Mouse (Mus musculus): ENCODE data around the gene Trem2. TPM values are rescaled to one million over a fixed set of nuclear protein-coding genes. Genes with fewer than 3 reads are reported as not detected.

Trem2 gene
- total and polyA plus RNA-seq, 2 experiments = 0.34 to 0.74 TPM

- Histone ChIP-seq H3K27me3 (ENCODE audit: control insufficient read depth, insufficient read depth, low read length) (no peaks in the 10 kb centered on the region), H3K36me3 (ENCODE audit: control insufficient read depth, insufficient read depth, low read length) (no peaks in the 10 kb centered on the region), H3K79me2 (ENCODE audit: control insufficient read depth, insufficient read depth, low read length) (no peaks in the 10 kb centered on the region), H3K4me1 (ENCODE audit: control insufficient read depth, insufficient read depth, low read length) (no peaks in the 10 kb centered on the region), H3K9ac (ENCODE audit: low read depth, low read length) (no peak overlapping the region), H3K27ac (replicated peaks; ENCODE audit: insufficient read depth, low read depth, low read length) (no peak overlapping the region), H3K4me3 (ENCODE audit: insufficient read depth, low read depth, low read length) (no peak overlapping the region)
- WGBS = 71% methylated on average over 3 of the region's 3 CpGs
- DNase-seq (ENCODE audit: extremely low read depth, low read depth, low spot score) = no peak
- no peak for TF ChIP-seq CTCF (IDR thresholded peaks at IDR 0.05; ENCODE audit: low read depth, low read length)
- no peak for TF ChIP-seq POLR2A (IDR thresholded peaks at IDR 0.05; ENCODE audit: extremely low read depth, insufficient read depth, low read length)
Observed at GRCm38 (mm10) chr17:48362346-48362745, 16.1 kb downstream of the Trem2 start.

- Histone ChIP-seq H3K79me2 (ENCODE audit: control insufficient read depth, insufficient read depth, low read length) (no peaks in the 10 kb centered on the region), H3K27ac (replicated peaks; ENCODE audit: insufficient read depth, low read depth, low read length) (no peak overlapping the region), H3K4me1 (ENCODE audit: control insufficient read depth, insufficient read depth, low read length) (no peaks in the 10 kb centered on the region), H3K4me3 (ENCODE audit: insufficient read depth, low read depth, low read length) (no peak overlapping the region), H3K9ac (ENCODE audit: low read depth, low read length) (no peak overlapping the region), H3K27me3 (ENCODE audit: control insufficient read depth, insufficient read depth, low read length) (no peaks in the 10 kb centered on the region), H3K36me3 (ENCODE audit: control insufficient read depth, insufficient read depth, low read length) (no peaks in the 10 kb centered on the region)
- no peak for TF ChIP-seq POLR2A (IDR thresholded peaks at IDR 0.05; ENCODE audit: extremely low read depth, insufficient read depth, low read length)
- no peak for TF ChIP-seq CTCF (IDR thresholded peaks at IDR 0.05; ENCODE audit: low read depth, low read length)
- 86% methylated on average over 8 of the region's 8 CpGs for WGBS
- DNase-seq (ENCODE audit: extremely low read depth, low read depth, low spot score) = no peak
Observed at GRCm38 (mm10) chr17:48362966-48363365, 16.8 kb downstream of the Trem2 start.

GRCm38 (mm10) chr17:48363421-48363965, 17.3 kb downstream of the Trem2 start:
- no peaks in the 10 kb centered on the region for H3K36me3 ChIP-seq (ENCODE audit: control insufficient read depth, insufficient read depth, low read length)
- DNase-seq (ENCODE audit: extremely low read depth, low read depth, low spot score) = no peak
- WGBS = 76% methylated on average over 6 of the region's 6 CpGs
- H3K27ac ChIP-seq (replicated peaks; ENCODE audit: insufficient read depth, low read depth, low read length) = no peak overlapping the region
- H3K4me3 ChIP-seq (ENCODE audit: insufficient read depth, low read depth, low read length) = no peak overlapping the region
- TF ChIP-seq CTCF (IDR thresholded peaks at IDR 0.05; ENCODE audit: low read depth, low read length) (no peak), POLR2A (IDR thresholded peaks at IDR 0.05; ENCODE audit: extremely low read depth, insufficient read depth, low read length) (no peak)
- no peaks in the 10 kb centered on the region for H3K79me2 ChIP-seq (ENCODE audit: control insufficient read depth, insufficient read depth, low read length)
- H3K27me3 ChIP-seq (ENCODE audit: control insufficient read depth, insufficient read depth, low read length) = no peaks in the 10 kb centered on the region
- H3K4me1 ChIP-seq (ENCODE audit: control insufficient read depth, insufficient read depth, low read length) = no peaks in the 10 kb centered on the region
- no peak overlapping the region for H3K9ac ChIP-seq (ENCODE audit: low read depth, low read length)

GRCm38 (mm10) chr17:48365511-48366155, 19.4 kb downstream of the Trem2 start:
- 83% methylated on average over 9 of the region's 9 CpGs for WGBS
- H3K4me3 ChIP-seq (ENCODE audit: insufficient read depth, low read depth, low read length) = no peak overlapping the region
- no peaks in the 10 kb centered on the region for H3K27me3 ChIP-seq (ENCODE audit: control insufficient read depth, insufficient read depth, low read length)
- no peaks in the 10 kb centered on the region for H3K36me3 ChIP-seq (ENCODE audit: control insufficient read depth, insufficient read depth, low read length)
- H3K27ac ChIP-seq (replicated peaks; ENCODE audit: insufficient read depth, low read depth, low read length) = no peak overlapping the region
- no peak for DNase-seq (ENCODE audit: extremely low read depth, low read depth, low spot score)
- TF ChIP-seq POLR2A (IDR thresholded peaks at IDR 0.05; ENCODE audit: extremely low read depth, insufficient read depth, low read length) (no peak), CTCF (IDR thresholded peaks at IDR 0.05; ENCODE audit: low read depth, low read length) (no peak)
- H3K79me2 ChIP-seq (ENCODE audit: control insufficient read depth, insufficient read depth, low read length) = no peaks in the 10 kb centered on the region
- H3K9ac ChIP-seq (ENCODE audit: low read depth, low read length) = no peak overlapping the region
- H3K4me1 ChIP-seq (ENCODE audit: control insufficient read depth, insufficient read depth, low read length) = no peaks in the 10 kb centered on the region

GRCm38 (mm10) chr17:48366806-48367205, 20.6 kb downstream of the Trem2 start:
- Histone ChIP-seq H3K9ac (ENCODE audit: low read depth, low read length) (no peak overlapping the region), H3K27ac (replicated peaks; ENCODE audit: insufficient read depth, low read depth, low read length) (no peak overlapping the region), H3K4me3 (ENCODE audit: insufficient read depth, low read depth, low read length) (no peak overlapping the region), H3K79me2 (ENCODE audit: control insufficient read depth, insufficient read depth, low read length) (no peaks in the 10 kb centered on the region), H3K27me3 (ENCODE audit: control insufficient read depth, insufficient read depth, low read length) (no peaks in the 10 kb centered on the region), H3K4me1 (ENCODE audit: control insufficient read depth, insufficient read depth, low read length) (no peaks in the 10 kb centered on the region), H3K36me3 (ENCODE audit: control insufficient read depth, insufficient read depth, low read length) (no peaks in the 10 kb centered on the region)
- TF ChIP-seq CTCF (IDR thresholded peaks at IDR 0.05; ENCODE audit: low read depth, low read length) = no peak
- no peak for TF ChIP-seq POLR2A (IDR thresholded peaks at IDR 0.05; ENCODE audit: extremely low read depth, insufficient read depth, low read length)
- 91% methylated on average over 5 of the region's 5 CpGs for WGBS
- DNase-seq (ENCODE audit: extremely low read depth, low read depth, low spot score) = no peak

- H3K27ac ChIP-seq (replicated peaks; ENCODE audit: insufficient read depth, low read depth, low read length) = no peak overlapping the region
- H3K27me3 ChIP-seq (ENCODE audit: control insufficient read depth, insufficient read depth, low read length) = no peaks in the 10 kb centered on the region
- H3K4me1 ChIP-seq (ENCODE audit: control insufficient read depth, insufficient read depth, low read length) = no peaks in the 10 kb centered on the region
- no peaks in the 10 kb centered on the region for H3K79me2 ChIP-seq (ENCODE audit: control insufficient read depth, insufficient read depth, low read length)
- H3K4me3 ChIP-seq (ENCODE audit: insufficient read depth, low read depth, low read length) = no peak overlapping the region
- TF ChIP-seq POLR2A (IDR thresholded peaks at IDR 0.05; ENCODE audit: extremely low read depth, insufficient read depth, low read length) (no peak), CTCF (IDR thresholded peaks at IDR 0.05; ENCODE audit: low read depth, low read length) (no peak)
- no peaks in the 10 kb centered on the region for H3K36me3 ChIP-seq (ENCODE audit: control insufficient read depth, insufficient read depth, low read length)
- no peak for DNase-seq (ENCODE audit: extremely low read depth, low read depth, low spot score)
- H3K9ac ChIP-seq (ENCODE audit: low read depth, low read length) = no peak overlapping the region
Observed at GRCm38 (mm10) chr17:48371621-48372020, 25.4 kb downstream of the Trem2 start.
